Mouse (Mus musculus): Measurements from ENCODE around the gene 2310061I04Rik. TPM values are rescaled to one million over a fixed set of nuclear protein-coding genes. Genes with fewer than 3 reads are reported as not detected.

2310061I04Rik gene
- polyA plus RNA-seq, 1 experiment, result 73.4 TPM

DNA sequence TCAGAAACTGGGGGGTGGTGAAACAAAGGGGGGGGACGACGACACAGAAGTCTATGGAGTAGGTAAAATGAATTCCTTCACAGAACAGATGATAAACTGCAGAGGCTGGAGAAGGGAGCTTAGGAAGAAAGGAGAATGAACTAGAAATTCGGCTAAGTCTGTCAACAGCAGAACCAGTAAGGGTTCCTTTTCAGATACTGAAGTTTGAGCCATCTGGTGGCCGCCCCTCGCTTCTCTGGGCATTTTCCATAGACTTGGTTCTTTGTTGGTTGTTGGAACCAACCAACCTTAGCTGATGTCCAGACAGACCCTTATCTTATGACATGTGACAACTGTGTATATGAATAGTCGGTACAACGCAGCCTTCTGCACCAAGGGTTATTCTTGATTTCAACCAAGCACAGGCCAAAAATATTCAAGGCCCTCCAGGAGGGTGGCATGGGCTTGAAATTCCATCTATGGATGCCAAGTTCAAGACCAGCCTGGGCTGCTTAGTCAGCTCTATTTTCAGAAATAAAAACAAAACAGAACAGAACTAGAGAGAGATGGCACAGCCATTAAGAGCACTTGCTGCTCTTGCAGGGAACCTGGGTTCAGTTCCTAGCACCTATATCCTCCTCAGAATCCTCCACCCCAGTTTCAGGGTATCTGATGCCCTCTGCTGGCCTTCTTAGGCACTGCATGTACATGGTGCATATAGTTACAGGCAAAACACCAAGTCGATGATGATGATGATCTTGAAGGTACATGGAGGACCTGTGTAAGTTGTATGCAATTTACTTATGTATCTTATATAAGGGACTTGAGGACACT lies 26.1 kb downstream of the 2310061I04Rik start:
- H3K27me3 ChIP-seq (ENCODE audit: control insufficient read depth, insufficient read depth, low read length), result no peaks in the 10 kb centered on the region
- WGBS, result 38% methylated on average over 8 of the region's 8 CpGs
- no peak for TF ChIP-seq CTCF (IDR thresholded peaks at IDR 0.05; ENCODE audit: borderline replicate concordance, control insufficient read depth, extremely low read depth, insufficient read depth, low read length, poor library complexity)
- TF ChIP-seq POLR2A (IDR thresholded peaks at IDR 0.05; ENCODE audit: control insufficient read depth, extremely low read depth, insufficient read depth, low read length, poor library complexity), result no peak
- DNase-seq, result peak; percentile 49
- H3K36me3 ChIP-seq (ENCODE audit: control insufficient read depth, insufficient read depth, low read length), result peaks cover 18% of the 10 kb centered on the region
- peak overlapping the region; percentile 96 for H3K4me3 ChIP-seq (ENCODE audit: control insufficient read depth, insufficient read depth, low read length)
- peak overlapping the region; percentile 88 for H3K27ac ChIP-seq (ENCODE audit: control insufficient read depth, insufficient read depth, low read length)
- H3K4me1 ChIP-seq (replicated peaks; ENCODE audit: control insufficient read depth, insufficient read depth, low read length), result peaks cover 34% of the 10 kb centered on the region

DNA sequence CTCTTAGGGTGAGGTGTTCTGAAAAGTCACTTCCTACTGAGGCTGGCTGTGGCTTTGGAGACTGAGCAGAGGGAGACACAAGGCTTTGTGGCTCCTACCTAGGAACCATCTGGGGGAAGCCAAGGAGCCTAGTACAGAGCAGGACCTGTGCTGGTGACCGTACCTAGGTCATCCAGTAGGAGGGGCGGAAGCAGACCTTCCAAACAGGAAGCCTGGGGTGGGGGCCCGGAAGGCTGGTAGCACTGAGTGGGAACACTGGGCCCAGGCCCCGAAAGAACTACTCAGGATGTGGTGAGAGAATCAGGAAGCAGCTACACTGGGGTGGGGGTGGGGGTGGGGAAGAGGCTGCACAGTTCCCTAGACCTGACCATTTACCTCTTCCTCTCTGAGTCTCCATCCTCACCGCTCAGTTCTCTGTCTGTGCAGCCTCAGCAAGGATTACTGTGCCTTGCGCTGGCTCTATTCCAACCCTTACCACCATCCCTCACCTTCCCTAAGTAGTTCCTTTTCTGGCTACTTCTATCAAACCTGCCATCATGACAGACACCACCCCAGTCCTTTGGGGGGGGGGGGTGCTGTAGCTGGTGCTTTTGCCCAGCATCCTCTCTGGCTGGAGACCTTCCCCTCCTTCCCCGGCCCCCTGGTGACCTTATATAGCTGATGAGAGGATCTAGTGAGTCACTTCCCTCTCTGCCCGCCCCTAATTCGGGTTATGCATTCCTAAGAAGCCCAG lies 26.9 kb downstream of the 2310061I04Rik start:
- Histone ChIP-seq H3K27ac (ENCODE audit: control insufficient read depth, insufficient read depth, low read length) (peak overlapping the region; percentile 88), H3K36me3 (ENCODE audit: control insufficient read depth, insufficient read depth, low read length) (peaks cover 14% of the 10 kb centered on the region), H3K4me3 (ENCODE audit: control insufficient read depth, insufficient read depth, low read length) (peak overlapping the region; percentile 96), H3K27me3 (ENCODE audit: control insufficient read depth, insufficient read depth, low read length) (no peaks in the 10 kb centered on the region), H3K4me1 (replicated peaks; ENCODE audit: control insufficient read depth, insufficient read depth, low read length) (peaks cover 39% of the 10 kb centered on the region)
- WGBS, result 3% methylated on average over 9 of the region's 9 CpGs
- DNase-seq, result peak; percentile 85
- TF ChIP-seq CTCF (IDR thresholded peaks at IDR 0.05; ENCODE audit: borderline replicate concordance, control insufficient read depth, extremely low read depth, insufficient read depth, low read length, poor library complexity), result no peak; the same call in 1 of the 2 replicates
- TF ChIP-seq POLR2A (IDR thresholded peaks at IDR 0.05; ENCODE audit: control insufficient read depth, extremely low read depth, insufficient read depth, low read length, poor library complexity), result no peak

DNA sequence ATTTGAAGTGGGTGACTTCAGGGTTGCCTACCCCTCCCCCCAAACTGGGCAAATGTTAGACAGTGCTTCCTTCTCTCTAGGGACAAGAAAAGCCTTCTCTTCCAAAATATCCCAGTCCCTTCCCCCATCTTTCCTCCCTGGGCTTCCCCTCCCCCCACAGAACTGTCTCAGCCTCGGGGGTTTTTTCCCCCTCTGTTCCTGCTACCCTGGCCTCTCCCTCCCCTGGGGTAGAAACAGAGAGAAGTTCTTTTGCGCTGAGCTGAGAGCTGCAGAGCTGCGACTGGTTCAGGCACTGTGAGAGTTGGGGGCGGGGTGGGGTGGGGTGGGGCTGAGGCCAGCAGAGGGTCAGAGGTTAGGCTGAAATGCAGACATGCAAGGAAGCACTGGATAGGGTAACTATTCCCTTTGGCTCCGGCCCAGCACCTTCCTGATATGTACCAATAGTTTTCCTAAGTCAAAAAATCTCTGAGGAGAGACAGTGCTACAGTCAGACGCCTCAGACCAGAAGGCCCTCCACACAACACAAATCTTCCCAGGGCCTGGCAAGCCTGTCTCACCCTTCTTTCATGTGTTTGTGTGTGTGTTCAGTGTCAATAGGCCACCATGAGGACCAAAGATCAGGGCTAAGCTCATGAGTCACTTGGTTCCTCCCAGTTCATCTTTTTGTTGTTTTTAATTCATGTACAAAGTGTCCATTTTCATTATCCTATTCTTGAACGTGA lies 27.7 kb downstream of the 2310061I04Rik start:
- WGBS, result under 1% methylated on average over 7 of the region's 7 CpGs
- TF ChIP-seq CTCF (IDR thresholded peaks at IDR 0.05; ENCODE audit: borderline replicate concordance, control insufficient read depth, extremely low read depth, insufficient read depth, low read length, poor library complexity) (no peak), POLR2A (IDR thresholded peaks at IDR 0.05; ENCODE audit: control insufficient read depth, extremely low read depth, insufficient read depth, low read length, poor library complexity) (0 out of 2 replicates have a peak, but pooled peaks have one; percentile 38)
- peak overlapping the region; percentile 88 for H3K27ac ChIP-seq (ENCODE audit: control insufficient read depth, insufficient read depth, low read length)
- peak overlapping the region; percentile 96 for H3K4me3 ChIP-seq (ENCODE audit: control insufficient read depth, insufficient read depth, low read length)
- peak; percentile 47 for DNase-seq
- H3K4me1 ChIP-seq (replicated peaks; ENCODE audit: control insufficient read depth, insufficient read depth, low read length), result peaks cover 46% of the 10 kb centered on the region
- peaks cover 6% of the 10 kb centered on the region for H3K36me3 ChIP-seq (ENCODE audit: control insufficient read depth, insufficient read depth, low read length)
- H3K27me3 ChIP-seq (ENCODE audit: control insufficient read depth, insufficient read depth, low read length), result no peaks in the 10 kb centered on the region

DNA sequence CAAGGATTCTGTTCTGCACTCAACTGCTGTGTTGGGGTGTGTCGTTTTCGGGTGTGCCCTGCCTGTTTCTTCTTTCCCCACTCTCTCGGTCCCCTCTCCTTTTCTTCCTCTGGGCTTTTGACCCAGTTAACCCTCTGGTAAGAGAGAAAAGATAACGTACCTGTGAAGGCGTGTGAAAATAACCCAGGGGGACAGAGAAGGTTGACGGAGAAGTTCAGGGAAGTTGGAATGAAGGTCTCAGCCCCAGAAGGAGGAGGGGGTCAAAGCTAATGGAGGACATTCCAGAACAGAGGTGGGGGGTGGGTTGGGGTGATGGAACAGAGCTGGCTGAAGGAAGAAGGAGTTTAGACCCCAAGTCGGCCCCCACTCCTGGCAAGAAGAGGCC lies 28.3 kb downstream of the 2310061I04Rik start:
- WGBS, result 1% methylated on average over 7 of the region's 7 CpGs
- Histone ChIP-seq H3K27me3 (ENCODE audit: control insufficient read depth, insufficient read depth, low read length) (no peaks in the 10 kb centered on the region), H3K36me3 (ENCODE audit: control insufficient read depth, insufficient read depth, low read length) (peaks cover under 1% of the 10 kb centered on the region; the same call in 1 of the 2 replicates), H3K4me3 (ENCODE audit: control insufficient read depth, insufficient read depth, low read length) (peak overlapping the region; percentile 96), H3K27ac (ENCODE audit: control insufficient read depth, insufficient read depth, low read length) (peak overlapping the region; percentile 88), H3K4me1 (replicated peaks; ENCODE audit: control insufficient read depth, insufficient read depth, low read length) (peaks cover 46% of the 10 kb centered on the region)
- no peak for DNase-seq
- TF ChIP-seq CTCF (IDR thresholded peaks at IDR 0.05; ENCODE audit: borderline replicate concordance, control insufficient read depth, extremely low read depth, insufficient read depth, low read length, poor library complexity) (no peak), POLR2A (IDR thresholded peaks at IDR 0.05; ENCODE audit: control insufficient read depth, extremely low read depth, insufficient read depth, low read length, poor library complexity) (no peak)

DNA sequence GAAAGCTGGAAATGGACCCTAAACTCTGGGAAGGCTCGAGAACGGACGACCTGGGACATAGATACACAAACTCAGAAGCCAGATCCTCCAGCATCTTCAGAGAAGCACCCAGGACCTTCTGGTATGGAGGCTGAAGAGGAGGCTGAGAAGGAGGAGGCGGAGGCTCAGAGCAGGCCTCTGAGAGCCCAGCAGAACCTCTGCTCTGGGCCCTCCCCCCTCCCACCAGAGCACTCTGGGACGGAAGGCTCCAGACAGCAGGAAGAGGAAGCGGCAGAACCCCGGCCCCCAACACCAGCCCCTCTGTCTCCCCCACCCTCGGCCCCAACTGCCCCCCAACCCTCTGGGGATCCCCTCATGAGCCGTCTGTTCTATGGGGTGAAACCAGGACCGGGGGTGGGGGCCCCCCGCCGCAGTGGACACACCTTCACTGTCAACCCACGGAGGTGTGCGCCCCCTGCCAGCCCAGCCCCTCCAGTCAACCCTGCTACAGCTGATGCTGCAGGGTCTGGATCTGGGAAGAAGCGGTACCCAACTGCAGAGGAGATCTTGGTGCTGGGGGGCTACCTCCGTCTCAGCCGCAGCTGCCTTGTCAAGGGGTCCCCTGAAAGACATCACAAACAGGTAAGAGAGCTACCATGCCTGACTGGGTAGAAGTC lies 28.9 kb downstream of the 2310061I04Rik start:
- Histone ChIP-seq H3K27me3 (ENCODE audit: control insufficient read depth, insufficient read depth, low read length) (no peaks in the 10 kb centered on the region), H3K4me3 (ENCODE audit: control insufficient read depth, insufficient read depth, low read length) (peak overlapping the region; percentile 96), H3K4me1 (replicated peaks; ENCODE audit: control insufficient read depth, insufficient read depth, low read length) (peaks cover 42% of the 10 kb centered on the region), H3K27ac (ENCODE audit: control insufficient read depth, insufficient read depth, low read length) (peak overlapping the region; percentile 88), H3K36me3 (ENCODE audit: control insufficient read depth, insufficient read depth, low read length) (no peaks in the 10 kb centered on the region)
- TF ChIP-seq CTCF (IDR thresholded peaks at IDR 0.05; ENCODE audit: borderline replicate concordance, control insufficient read depth, extremely low read depth, insufficient read depth, low read length, poor library complexity) (no peak), POLR2A (IDR thresholded peaks at IDR 0.05; ENCODE audit: control insufficient read depth, extremely low read depth, insufficient read depth, low read length, poor library complexity) (peak; percentile 29; the same call in 1 of the 2 replicates)
- WGBS, result 4% methylated on average over 17 of the region's 17 CpGs
- peak; percentile 69 for DNase-seq

Measured in thymus, adult 2 months (tissue).